Mouse (Mus musculus) neural tube, embryonic 14.5 days (tissue): Measurements from ENCODE around the gene Nup214. TPM values are rescaled to one million over a fixed set of nuclear protein-coding genes. Genes with fewer than 3 reads are reported as not detected.

Experiments
- ATAC-seq: fragments of 200-750 bp; cut with Nextera tagmentation; 2 replicates; pipeline ENCODE4 v1.8.0; 2017; ENCODE audit warnings: low read depth, mild to moderate bottlenecking, moderate TSS enrichment, moderate library complexity
- H3K27ac ChIP-seq: fragments of 300-500 bp; sonication (generic); 2 replicates; pipeline ENCODE4 v1.5.1; 2014; ENCODE audit warnings: low read depth, mild to moderate bottlenecking, control low read depth, low read length, moderate library complexity, mixed read lengths
- H3K27me3 ChIP-seq: fragments of 300-500 bp; sonication (generic); 2 replicates; pipeline ENCODE4 v1.6.1; 2014; ENCODE audit warnings: low read length; ENCODE audit not compliant: control insufficient read depth, insufficient read depth
- H3K36me3 ChIP-seq: fragments of 300-500 bp; sonication (generic); 2 replicates; pipeline ENCODE4 v1.6.1; 2014; ENCODE audit warnings: low read length, mixed read lengths; ENCODE audit not compliant: control insufficient read depth, insufficient read depth
- H3K4me1 ChIP-seq: fragments of 300-500 bp; sonication (generic); 2 replicates; pipeline ENCODE4 v1.6.1; 2014; ENCODE audit warnings: low read length; ENCODE audit not compliant: control insufficient read depth, insufficient read depth
- H3K4me2 ChIP-seq: fragments of 300-500 bp; sonication (generic); 2 replicates; pipeline ENCODE4 v1.6.1; 2014; ENCODE audit warnings: mild to moderate bottlenecking, low read depth, low read length, control low read depth
- H3K4me3 ChIP-seq: fragments of 300-500 bp; sonication (generic); 2 replicates; pipeline ENCODE4 v1.5.1; 2014; ENCODE audit warnings: low read depth, low read length, control low read depth, mixed read lengths
- H3K9ac ChIP-seq: fragments of 300-500 bp; sonication (generic); replicated peaks from 2 replicates; pipeline ENCODE4 v1.6.1; 2014; ENCODE audit warnings: low read depth, mild to moderate bottlenecking, control low read depth, low read length, mixed read lengths
- H3K9me3 ChIP-seq: fragments of 300-500 bp; sonication (generic); 2 replicates; pipeline ENCODE4 v1.6.1; 2016; ENCODE audit warnings: low read length; ENCODE audit not compliant: control insufficient read depth
- WGBS: fragments of 180-500 bp; shearing (Covaris S2); extraction: QIAGEN DNeasy Blood & Tissue Kit; methylation state at CpG from one replicate; pipeline ENCODE4 v1.1.7; 2014; 5-methylcytosine and 5-hydroxymethylcytosine counted together
- polyA plus RNA-seq: library from polyadenylated mRNA; unstranded; fragments of >200 nt; fragmentation: Nextera tagmentation; extraction: Ambion mirVana; gene quantifications from 2 replicates; pipeline ENCODE4 v1.2.1, GENCODE M21; 2014

Gene Nup214
- polyA plus RNA-seq, 1 experiment from 2014 or later = 59.9 TPM

- H3K27ac ChIP-seq = no peak overlapping the region
- no peaks in the 10 kb centered on the region for H3K4me1 ChIP-seq
- ATAC-seq = no peak
- H3K4me2 ChIP-seq = no peak overlapping the region
- no peaks in the 10 kb centered on the region for H3K9me3 ChIP-seq
- no peaks in the 10 kb centered on the region for H3K27me3 ChIP-seq
- H3K36me3 ChIP-seq = no peaks in the 10 kb centered on the region
- H3K9ac ChIP-seq = no peak overlapping the region
- H3K4me3 ChIP-seq = no peak overlapping the region
- 88% methylated on average over 7 of the region's 7 CpGs for WGBS
Measured at GRCm38 (mm10) chr2:32063451-32064151, 89.4 kb downstream of the Nup214 start.

GRCm38 (mm10) chr2:32064913-32065312, 90.7 kb downstream of the Nup214 start:
- no peaks in the 10 kb centered on the region for H3K27me3 ChIP-seq
- H3K9ac ChIP-seq = no peak overlapping the region
- no peaks in the 10 kb centered on the region for H3K9me3 ChIP-seq
- no peak overlapping the region for H3K27ac ChIP-seq
- no peak overlapping the region for H3K4me2 ChIP-seq
- ATAC-seq = no peak
- no peak overlapping the region for H3K4me3 ChIP-seq
- H3K4me1 ChIP-seq = no peaks in the 10 kb centered on the region
- no peaks in the 10 kb centered on the region for H3K36me3 ChIP-seq
- 46% methylated on average over 13 of the region's 13 CpGs for WGBS

- ATAC-seq = no peak
- 83% methylated on average over 5 of the region's 5 CpGs for WGBS
- H3K36me3 ChIP-seq = no peaks in the 10 kb centered on the region
Measured at GRCm38 (mm10) chr2:32065371-32065791, 91.1 kb downstream of the Nup214 start.

GRCm38 (mm10) chr2:32066005-32066404, 91.8 kb downstream of the Nup214 start:
- Histone ChIP-seq H3K4me1 (no peaks in the 10 kb centered on the region), H3K36me3 (no peaks in the 10 kb centered on the region), H3K4me3 (no peak overlapping the region), H3K27ac (no peak overlapping the region), H3K9me3 (no peaks in the 10 kb centered on the region), H3K9ac (no peak overlapping the region), H3K27me3 (no peaks in the 10 kb centered on the region), H3K4me2 (no peak overlapping the region)
- WGBS = 77% methylated on average over 4 of the region's 4 CpGs
- ATAC-seq = no peak

More at GRCm38 (mm10) chr2:32065371-32065791, 91.1 kb downstream of the Nup214 start:
- Histone ChIP-seq H3K27ac (no peak overlapping the region), H3K4me1 (no peaks in the 10 kb centered on the region), H3K9me3 (no peaks in the 10 kb centered on the region), H3K4me3 (no peak overlapping the region), H3K27me3 (no peaks in the 10 kb centered on the region), H3K9ac (no peak overlapping the region), H3K4me2 (no peak overlapping the region)

- H3K4me3 ChIP-seq = no peak overlapping the region
- H3K9ac ChIP-seq = no peak overlapping the region
- no peaks in the 10 kb centered on the region for H3K4me1 ChIP-seq
- ATAC-seq = no peak
- H3K36me3 ChIP-seq = no peaks in the 10 kb centered on the region
- WGBS = 54% methylated on average over 31 of the region's 31 CpGs
- H3K27ac ChIP-seq = no peak overlapping the region
- no peaks in the 10 kb centered on the region for H3K9me3 ChIP-seq
- no peak overlapping the region for H3K4me2 ChIP-seq
- no peaks in the 10 kb centered on the region for H3K27me3 ChIP-seq
Measured at GRCm38 (mm10) chr2:32068811-32069607, 94.8 kb downstream of the Nup214 start.

- Histone ChIP-seq H3K4me3 (no peak overlapping the region), H3K4me1 (no peaks in the 10 kb centered on the region), H3K27ac (no peak overlapping the region), H3K9ac (no peak overlapping the region), H3K4me2 (no peak overlapping the region), H3K9me3 (no peaks in the 10 kb centered on the region), H3K36me3 (no peaks in the 10 kb centered on the region), H3K27me3 (no peaks in the 10 kb centered on the region)
- ATAC-seq = no peak
- 93% methylated on average over 10 of the region's 10 CpGs for WGBS
Measured at GRCm38 (mm10) chr2:32070747-32071146, 96.5 kb downstream of the Nup214 start.

GRCm38 (mm10) chr2:32074404-32074803, 100.2 kb downstream of the Nup214 start:
- Histone ChIP-seq H3K4me2 (no peak overlapping the region), H3K4me1 (no peaks in the 10 kb centered on the region), H3K4me3 (no peak overlapping the region), H3K9ac (no peak overlapping the region), H3K27me3 (no peaks in the 10 kb centered on the region), H3K36me3 (no peaks in the 10 kb centered on the region), H3K9me3 (no peaks in the 10 kb centered on the region), H3K27ac (no peak overlapping the region)
- no peak for ATAC-seq
- 61% methylated on average over 8 of the region's 8 CpGs for WGBS

GRCm38 (mm10) chr2:32075368-32075767, 101.1 kb downstream of the Nup214 start:
- Histone ChIP-seq H3K27me3 (no peaks in the 10 kb centered on the region), H3K9me3 (no peaks in the 10 kb centered on the region), H3K9ac (no peak overlapping the region), H3K4me3 (no peak overlapping the region), H3K27ac (no peak overlapping the region), H3K4me2 (no peak overlapping the region), H3K4me1 (no peaks in the 10 kb centered on the region), H3K36me3 (no peaks in the 10 kb centered on the region)
- WGBS = 58% methylated on average over 7 of the region's 7 CpGs
- ATAC-seq = no peak

GRCm38 (mm10) chr2:32077744-32078143, 103.5 kb downstream of the Nup214 start:
- H3K9me3 ChIP-seq = no peaks in the 10 kb centered on the region
- H3K4me3 ChIP-seq = no peak overlapping the region
- no peak overlapping the region for H3K9ac ChIP-seq
- ATAC-seq = no peak
- no peak overlapping the region for H3K4me2 ChIP-seq
- H3K4me1 ChIP-seq = no peaks in the 10 kb centered on the region
- 75% methylated on average over 10 of the region's 10 CpGs for WGBS
- H3K27me3 ChIP-seq = peaks cover 5% of the 10 kb centered on the region; the same call in 1 of the 2 replicates
- H3K27ac ChIP-seq = no peak overlapping the region
- H3K36me3 ChIP-seq = no peaks in the 10 kb centered on the region
